Mouse (Mus musculus) retina, embryonic 14.5 days (tissue): ENCODE data around the gene Gm26566.

Experiments
- DNase-seq: peaks from one replicate; pipeline ENCODE4 v3.0.0-alpha.2; 2015; ENCODE audit warnings: low spot score

Gm26566 gene

DNA sequence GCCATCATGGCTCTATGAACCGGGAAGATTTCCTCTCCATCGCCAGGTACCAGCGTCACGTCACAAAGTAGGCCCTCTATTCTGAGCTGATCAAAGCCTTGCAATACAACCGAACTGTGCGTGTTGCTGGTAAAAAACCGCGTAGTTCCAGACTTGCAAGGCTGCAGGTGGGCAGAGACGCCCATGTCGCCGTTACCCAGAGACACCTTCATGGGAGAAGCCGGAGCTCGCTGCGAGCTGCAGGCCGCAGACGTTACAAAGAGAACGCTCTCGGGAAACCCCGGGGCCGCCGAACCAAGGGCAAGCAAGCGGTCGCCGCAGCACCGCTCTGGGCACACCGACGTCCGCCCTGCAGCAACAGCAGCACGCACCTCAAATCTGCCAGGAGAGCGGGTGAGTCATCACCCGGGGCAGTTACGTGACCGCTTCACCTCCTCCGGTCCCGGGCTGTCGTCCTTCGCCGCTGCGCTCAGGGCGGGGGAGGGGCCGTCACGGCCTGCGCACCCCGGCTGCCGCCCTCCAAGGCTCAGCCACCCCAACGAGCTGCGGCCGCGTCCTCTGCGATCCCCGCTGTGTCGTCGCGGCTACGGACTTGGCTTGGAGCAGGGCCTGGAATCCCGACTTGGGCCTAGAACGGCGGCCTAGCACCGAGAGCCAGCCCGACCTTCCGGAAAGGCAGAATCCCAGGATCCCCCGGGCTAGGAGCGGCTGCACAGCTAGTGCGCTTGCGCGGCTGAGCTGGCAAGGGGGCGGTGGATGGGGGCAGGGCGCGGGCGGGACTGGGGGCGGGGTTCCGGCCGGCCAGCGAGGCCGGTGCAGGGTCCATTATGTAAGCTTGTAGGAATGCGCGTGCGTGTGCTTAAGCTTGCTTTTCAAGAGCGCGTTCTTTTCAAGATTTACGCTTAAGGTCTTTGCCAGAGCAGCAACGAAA is at the start of gene Gm26566, which contains the start of gene Klhl9:
Gm26566 (plus strand) TSS at position 15 of the 931 bp plus-strand sequence.
Klhl9 (minus strand) TSS at position 675 of the 931 bp plus-strand sequence.
- peak; percentile 96 for DNase-seq

DNA sequence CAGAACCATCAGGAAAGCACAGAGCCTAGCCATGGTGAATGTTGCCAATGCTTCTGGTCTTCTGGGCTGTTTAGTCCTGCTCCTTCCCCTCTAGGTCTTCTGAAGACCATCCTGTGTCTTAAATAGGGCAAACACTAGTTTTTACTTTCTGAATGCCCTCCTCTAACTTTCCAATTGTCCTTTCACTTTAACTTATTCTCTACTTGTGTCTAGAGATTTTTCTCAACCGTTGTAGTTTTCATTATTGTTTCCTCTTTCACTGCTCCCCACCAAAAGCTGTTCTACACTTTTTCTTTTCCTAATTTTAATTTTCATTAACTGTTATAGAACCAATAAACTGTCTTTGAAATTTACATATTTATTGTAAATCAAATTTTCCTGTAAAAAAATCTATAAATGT is 44.8 kb upstream of the Gm26566 start, which contains the start of gene Ifna16:
Ifna16 (minus strand) TSS at position 101 of the 400 bp plus-strand sequence.
- DNase-seq, result no peak

DNA sequence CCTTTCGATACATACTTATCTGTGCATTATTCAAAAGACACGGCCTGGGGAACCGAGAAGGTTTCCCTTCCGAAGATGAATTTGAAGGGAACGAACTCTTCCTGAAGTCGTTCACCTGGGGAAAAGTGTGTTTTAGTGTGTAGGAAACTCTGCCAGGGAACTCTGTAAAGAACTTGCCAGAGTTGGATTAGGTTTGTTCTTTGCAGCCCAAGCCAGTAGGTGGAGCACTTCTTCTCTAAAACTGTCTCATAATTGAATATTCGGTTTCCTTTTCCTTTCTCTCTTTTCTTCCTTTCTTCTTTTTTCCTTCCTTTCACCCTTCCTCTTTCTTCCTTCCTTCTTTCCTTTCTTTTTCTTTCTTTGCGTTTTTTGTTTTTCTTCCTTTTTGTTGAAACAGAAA is 41.2 kb upstream of the Gm26566 start:
- peak; percentile 55 for DNase-seq

DNA sequence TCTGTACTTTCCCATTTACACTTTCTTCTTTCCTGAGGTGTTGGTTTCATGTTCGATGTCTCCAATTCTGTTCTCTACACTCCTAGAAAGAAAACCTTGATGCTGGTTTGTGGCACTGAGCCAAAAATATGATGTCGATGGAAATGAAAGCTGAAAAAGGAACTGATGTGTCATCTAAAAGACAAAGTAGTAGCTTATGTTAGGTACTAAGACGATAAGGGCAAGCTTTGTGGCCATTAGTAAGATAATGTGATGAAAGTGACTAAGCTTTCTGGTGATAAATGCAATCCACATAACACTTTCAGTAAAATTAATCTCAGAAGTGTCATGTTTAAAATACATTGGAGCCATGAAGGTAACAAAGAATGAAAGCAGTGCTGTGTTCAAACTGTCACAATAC is 40.3 kb upstream of the Gm26566 start:
- no peak for DNase-seq

DNA sequence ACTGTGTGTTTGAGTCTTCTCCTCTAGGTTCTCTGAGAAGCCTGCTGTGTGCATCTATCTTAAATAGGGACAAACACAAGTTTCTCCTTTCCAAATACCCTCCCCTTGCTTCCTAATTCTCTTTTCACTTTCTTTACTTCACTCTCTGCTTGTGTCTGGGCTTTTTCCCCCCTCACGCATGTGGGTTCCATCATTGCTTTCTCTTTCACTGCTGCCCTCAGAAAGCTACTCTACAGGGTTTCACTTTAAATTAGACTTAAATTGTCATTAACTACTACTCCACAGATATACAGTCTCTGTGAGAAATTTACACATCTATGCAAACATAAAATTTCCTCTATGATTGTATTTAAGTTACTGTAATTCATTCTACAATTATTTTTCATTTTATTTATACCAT is 37.8 kb upstream of the Gm26566 start, which contains the start of gene Ifna2:
Ifna2 (minus strand) TSS at position 101 of the 400 bp plus-strand sequence.
- DNase-seq, result no peak

DNA sequence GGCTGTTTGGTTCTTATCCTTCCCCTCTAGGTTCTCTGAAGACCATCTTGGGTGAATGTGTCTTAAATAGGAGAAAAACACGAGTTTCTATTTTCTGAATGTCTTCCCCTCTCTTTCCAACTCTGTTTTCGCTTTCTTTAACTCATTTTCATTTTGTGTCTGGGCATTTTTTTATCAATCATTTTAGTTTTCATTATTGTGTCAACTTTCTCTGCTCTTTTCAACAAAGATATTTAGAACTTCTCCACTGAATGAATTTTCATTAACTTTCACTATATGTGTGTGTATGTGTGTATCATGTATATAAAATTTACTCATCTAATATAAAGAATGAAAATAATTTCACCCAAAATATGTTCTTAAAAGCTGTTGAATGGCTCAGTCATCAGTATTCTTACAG is 30.3 kb upstream of the Gm26566 start, which contains the start of gene Ifnab:
Ifnab (minus strand) TSS at position 101 of the 400 bp plus-strand sequence.
- DNase-seq, result no peak

DNA sequence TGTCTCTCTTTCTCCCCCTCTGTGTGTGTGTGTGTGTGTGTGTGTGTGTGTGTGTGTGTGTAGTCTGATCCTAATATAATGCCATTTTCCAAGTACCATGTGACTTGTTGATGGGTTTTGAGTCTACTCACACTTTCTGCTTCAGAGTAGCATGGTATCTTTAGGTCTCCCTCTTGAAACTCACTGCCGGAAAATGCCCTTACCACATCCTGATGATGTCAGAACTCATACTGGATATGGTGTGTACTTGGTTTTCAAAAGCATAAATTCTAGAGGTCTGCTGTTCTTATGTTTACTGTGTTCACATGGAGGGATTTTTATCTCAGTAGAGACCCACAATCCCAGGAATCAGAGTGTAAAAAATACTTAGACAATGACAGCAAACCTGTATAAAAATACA is 29.1 kb upstream of the Gm26566 start:
- no peak for DNase-seq

DNA sequence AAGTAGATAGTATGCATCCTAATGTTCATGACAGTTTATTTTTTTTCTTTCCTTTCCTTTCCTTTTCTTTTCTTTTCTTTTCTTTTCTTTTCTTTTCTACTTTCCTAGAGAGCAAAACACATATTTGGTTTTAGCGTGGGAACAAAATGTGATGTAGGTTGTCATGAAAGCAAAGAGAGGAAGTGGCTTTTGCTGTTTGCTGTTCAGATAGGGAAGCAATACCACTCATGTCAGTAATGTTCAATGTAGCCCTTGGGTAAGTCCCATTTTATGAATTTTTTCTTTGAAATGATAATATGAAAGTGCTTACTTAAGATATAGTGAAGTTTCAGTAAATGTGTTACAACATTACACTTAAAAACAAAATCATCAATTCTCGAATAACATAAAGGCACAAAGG is 28.2 kb upstream of the Gm26566 start:
- DNase-seq, result no peak

DNA sequence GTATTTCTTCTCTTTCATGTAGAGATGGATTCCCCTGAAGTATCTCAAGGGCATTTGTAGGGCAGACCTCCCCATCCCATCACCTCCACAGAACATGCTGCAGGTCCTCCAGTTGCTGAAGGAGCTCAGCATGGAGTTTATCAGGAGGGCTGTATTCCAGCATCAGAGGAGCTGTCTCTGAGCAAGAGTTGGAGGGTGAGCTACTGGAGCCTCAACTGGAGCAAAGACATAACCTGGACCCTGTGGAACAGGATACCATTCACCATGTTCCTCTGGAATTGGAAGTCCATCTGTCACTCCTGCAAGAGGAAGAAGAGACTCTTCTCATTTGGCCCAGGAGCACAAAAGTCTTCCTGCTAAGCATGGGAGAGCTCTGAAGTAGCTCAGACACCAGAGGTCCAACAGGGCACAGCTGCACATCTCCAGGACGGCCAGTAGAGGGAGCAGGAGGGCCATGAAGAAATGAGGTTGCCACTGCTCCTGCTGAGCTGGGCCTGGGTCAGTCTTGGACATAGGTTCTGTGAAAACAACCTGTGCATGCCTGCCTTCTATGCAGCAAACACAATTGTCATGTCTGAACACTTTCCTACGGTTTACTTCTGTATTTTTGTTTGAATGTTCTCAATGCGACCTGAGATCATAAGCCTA is 25.2 kb upstream of the Gm26566 start:
- DNase-seq, result peak; percentile 91

DNA sequence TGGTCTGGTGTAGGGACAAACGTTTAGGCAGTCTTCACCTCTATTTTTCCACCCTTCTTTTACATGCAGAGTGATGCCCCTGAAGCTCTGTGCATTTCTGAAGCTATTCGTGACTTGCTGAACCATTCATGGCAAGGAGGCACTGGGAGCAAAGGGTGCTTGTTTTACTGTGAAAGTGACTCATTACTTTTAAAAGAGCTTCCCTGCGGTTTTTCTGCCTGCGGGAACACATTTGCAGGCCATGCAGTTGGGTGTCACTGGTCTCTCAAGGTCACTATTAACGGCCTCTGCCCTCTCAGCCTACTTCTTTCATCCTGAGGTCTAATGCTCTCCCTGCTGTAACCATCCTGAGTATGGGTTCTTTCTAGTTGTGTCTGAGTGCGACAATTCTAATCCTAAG is 24.5 kb upstream of the Gm26566 start:
- no peak for DNase-seq

DNA sequence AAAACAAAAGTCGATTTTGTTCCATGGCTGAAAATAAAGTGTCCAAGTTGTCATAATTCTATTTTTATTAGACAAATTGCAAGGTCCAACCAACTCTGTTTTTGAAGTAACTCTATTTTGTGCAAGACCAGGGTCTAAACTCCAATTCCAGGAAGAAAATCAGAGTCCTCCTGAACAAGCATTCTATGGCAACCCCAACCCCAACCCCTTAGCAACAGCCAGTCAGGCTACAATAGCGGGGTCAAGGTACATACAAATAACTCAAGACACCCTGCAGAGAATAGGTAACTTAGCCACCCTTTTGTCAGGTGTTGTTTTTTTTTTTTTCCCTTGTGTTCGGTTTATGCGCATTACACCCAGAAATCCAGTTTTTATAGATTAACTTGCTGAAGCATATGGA is 23.9 kb upstream of the Gm26566 start:
- no peak for DNase-seq

DNA sequence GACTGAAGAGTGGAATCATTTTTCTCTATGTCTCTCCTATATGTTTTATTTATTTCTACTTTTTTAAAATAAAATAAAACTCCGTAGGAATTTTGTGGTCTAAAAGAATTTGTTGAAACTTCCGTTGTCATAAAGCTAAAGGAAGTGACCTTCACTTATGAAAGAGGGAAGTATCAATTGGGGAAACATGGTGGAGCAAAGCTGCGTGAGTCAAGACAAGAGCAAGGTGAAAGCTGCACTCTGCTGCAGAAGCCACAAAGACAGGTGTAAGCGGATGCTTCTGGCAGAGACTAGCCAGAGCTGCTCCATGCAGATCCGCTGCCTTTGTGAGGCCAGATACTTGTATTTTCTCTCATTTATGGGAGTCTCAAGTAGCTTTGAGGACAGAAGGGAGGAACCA is 22.8 kb upstream of the Gm26566 start:
- no peak for DNase-seq

DNA sequence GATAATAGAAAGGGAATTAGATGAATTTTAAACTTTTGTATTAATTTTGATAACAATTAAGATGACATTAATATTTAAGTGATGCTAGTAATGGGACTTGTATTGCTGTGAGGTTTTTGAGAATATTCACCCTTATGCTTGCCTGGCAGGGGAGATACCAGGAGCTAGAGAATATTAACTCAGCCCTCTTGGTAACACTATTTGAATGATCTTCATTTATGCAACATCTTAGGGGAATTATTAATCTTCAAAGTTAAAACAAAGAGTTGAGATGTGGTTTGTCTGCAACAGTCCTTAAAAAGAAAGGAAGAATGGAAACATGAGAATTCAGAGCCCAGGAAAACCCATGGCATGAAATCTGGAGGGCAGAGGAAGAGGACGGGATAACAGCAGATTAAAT is 22.3 kb upstream of the Gm26566 start:
- DNase-seq, result no peak

DNA sequence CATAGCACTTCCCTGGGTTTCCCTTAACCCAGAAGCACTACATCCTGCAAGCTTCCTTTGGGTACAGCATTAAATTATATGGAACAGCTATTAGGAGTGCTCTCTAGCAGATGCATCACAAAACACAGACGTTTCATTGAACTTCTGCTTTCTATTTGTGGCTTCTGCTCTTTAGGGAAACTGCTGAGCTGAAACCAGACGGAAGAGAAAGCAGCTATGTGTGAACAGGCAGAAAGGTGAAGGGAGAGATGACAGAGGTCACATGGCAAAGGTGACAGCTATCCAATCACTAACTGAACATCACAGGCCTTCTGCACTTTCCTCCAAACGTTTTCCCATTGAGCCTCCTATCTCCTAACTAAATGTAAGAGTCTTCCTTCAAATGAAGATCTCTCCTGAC is 15.7 kb upstream of the Gm26566 start:
- no peak for DNase-seq

DNA sequence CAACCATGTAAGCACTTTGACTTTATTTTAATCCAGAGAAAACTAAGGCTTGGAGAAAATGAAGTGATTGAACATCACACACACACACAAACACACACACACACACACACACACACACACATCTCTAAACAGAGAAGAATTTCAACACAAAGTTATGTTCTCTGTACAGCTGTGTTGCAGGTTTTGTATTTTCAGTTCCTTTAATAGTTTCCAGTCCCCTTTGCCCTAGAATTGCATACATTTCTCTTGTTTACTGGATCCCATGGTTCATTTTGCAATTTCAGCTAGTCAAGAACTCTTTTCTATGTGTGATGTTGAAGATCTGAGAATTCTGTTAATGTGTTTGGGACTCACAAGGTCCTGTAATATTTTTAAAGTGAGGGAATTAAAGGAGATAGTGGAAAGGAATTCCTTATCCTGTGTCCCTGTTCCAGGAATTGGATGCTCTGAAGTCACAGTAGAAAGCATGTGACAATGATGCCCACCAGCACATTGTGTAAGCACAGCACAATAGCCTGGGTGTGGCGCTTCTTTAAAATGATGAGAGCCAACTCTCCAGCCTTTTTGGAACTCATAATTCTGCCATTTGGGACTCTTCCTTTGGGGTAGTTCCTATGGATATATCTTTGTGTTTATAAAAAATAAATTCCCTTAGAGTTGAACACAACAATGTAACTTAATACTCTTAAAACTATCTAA is 14.3 kb upstream of the Gm26566 start:
- no peak for DNase-seq

DNA sequence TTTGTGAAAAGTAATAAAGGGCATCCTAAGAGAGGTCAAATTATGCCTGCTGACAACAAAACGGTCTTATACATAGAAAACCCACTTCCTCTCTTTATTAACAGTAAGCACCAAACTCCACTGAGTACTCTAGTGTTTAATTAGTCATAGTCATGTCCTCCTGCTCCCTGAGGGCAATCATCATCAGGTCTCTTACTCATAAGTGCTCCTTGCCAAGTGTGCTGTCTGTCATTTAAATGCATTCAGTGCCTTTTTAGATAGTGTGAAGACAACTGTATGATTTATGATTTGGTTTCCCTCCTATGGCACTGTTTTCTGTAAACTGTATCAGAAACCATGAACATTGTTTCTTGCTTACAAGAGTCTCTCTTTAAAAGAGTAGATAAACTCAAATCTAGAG is 7.3 kb upstream of the Gm26566 start:
- DNase-seq, result no peak

DNA sequence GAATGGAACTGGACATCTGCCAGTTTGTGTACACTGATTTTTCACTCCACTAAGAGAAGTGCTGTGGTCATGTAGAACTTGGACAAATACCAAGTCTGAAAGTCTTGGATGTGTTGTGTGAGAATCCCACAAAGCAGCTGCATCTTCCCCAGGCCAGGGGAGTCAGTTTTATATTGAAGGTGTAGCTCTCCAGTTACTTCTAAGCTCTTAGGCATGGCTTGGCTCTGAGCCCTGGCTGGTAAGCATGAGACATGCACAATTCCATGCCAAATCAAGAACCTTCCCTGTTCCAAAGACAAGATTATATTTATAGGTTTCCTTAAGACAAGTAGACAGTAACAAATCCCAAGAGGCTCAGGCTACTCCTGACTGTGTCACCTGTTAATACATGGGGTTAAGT is 6.5 kb upstream of the Gm26566 start:
- DNase-seq, result no peak

DNA sequence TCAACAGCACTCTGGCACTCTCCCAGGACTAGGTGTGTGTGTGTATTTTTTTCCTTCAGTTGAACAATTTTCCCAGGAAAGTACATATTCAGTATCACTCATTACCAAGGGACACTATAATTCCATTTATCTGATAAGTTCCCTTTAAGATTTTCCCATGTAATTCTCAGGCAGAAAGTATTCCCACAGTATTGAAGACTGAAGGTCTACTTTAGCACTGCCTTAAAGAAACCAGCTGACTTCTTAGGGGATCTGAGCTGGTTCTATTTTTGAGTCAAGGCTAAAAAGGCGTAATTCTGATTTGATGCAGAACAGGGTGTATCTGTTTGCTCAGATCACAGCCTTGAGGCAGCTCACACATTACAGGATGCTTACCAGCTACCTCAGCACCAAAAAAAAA is 2.9 kb upstream of the Gm26566 start:
- no peak for DNase-seq

DNA sequence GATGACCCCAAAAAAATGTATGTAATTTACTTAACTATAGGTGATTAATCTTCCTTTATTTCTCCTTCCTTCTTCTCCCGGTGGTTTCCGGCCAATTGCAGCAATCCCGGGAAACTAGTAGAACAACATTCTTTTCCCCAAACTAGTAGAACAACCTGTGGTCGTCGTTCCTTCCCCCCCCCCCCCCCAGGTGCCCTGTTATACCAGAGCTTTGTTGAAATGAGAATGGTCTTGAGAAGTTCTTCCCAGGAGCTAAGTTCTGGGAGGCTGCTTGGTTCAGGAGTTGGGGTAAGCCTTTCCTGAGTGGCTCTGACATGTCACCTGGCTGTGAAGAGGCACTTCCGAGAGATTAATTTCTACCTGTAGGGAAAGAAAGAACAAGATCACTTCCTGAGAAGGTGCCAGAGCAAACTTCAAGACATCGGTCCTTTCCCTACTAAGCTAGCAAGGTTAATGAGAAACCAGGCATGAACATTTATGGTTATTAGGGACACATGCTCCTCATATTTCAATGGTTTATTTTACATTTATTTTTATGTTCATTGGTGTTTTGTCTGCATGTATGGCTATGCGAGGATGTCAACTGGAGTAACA is 2.0 kb downstream of the Gm26566 start:
- DNase-seq, result no peak

DNA sequence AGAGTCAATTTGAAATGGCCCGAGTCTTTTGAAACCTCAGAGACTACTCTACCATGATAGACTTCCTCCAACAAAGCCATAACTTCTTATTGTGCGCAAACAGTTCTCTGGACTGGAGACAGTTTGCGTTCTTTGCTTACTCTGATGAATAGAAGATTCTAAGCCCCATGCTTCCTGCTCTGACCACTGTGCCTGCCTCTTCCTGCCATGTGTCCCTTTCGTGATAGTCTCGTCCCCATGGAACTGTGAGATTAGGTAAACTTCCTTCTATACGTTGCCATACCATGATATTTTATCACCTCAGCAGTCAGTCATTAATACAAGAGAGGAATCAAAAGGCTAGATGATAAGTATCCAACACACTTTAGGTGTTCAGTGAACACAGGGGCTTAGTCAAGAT is 5.1 kb downstream of the Gm26566 start:
- DNase-seq, result no peak

DNA sequence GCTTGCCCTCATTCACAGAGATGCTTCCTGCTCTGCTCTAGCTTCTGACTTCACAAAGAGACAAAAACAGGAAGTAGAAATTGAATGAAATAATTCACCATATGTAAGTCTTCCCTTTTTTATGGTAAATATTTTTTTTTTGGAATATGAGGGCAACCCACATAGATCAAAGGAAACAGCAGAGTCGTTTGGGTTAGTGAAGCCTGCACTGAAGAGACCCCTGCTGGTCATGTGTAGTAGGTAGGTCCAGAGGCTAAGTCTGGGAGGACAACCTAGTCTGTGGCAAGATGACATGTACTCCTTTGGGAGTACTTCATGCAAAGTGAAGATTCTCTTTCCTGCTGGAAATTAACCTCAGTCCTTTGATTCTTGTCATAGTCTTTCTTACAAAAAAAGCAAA is 5.7 kb downstream of the Gm26566 start:
- DNase-seq, result peak; percentile 29

DNA sequence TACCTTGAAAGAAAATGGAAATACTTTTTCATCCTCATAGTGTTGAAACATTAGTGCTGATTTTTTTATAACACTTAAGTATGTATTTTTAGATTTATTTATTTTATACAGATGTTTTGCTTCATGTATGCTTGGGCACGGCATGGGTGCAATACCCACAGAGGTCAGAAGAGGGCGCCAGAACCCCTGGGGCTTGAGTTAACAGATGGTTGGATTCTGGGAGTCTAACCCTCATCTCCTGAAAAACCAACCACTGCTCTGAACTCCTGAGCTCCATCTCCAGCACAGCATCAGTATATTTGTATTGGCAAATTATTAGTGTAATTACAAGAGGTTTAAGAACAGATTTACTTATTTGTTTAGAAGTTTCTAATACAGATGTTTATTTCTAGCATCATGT is 16.9 kb downstream of the Gm26566 start:
- peak; percentile 77 for DNase-seq
